Mouse (Mus musculus) C2C12 (cell line): Measurements from ENCODE around the gene Srpx2. TPM values are rescaled to one million over a fixed set of nuclear protein-coding genes. Genes with fewer than 3 reads are reported as not detected.
A peak's percentile ranks its signal among the peaks of the same experiment; 100 is the strongest.

Source experiments
- H3K27me3 ChIP-seq: one replicate; pipeline ENCODE4 v1.6.1; 2011; ENCODE audit not compliant: control insufficient read depth, insufficient read depth, insufficient read length
- H3K36me3 ChIP-seq: one replicate; pipeline ENCODE4 v1.6.1; 2011; ENCODE audit not compliant: control insufficient read depth, insufficient read depth
- H3K4me3 ChIP-seq: one replicate; pipeline ENCODE4 v1.5.1; 2011; ENCODE audit warnings: mild to moderate bottlenecking, control low read depth; ENCODE audit not compliant: poor library complexity, insufficient read depth, severe bottlenecking
- H3K79me2 ChIP-seq: one replicate; pipeline ENCODE4 v1.6.1; 2011; ENCODE audit not compliant: control insufficient read depth, insufficient read depth
- H3K79me3 ChIP-seq: one replicate; pipeline ENCODE4 v1.6.1; 2011; ENCODE audit warnings: low read depth, control low read depth
- H3ac ChIP-seq: one replicate; pipeline ENCODE3; 2011; ENCODE audit warnings: low read depth; ENCODE audit not compliant: control insufficient read depth, insufficient read length
- CEBPB ChIP-seq: IDR thresholded peaks from one replicate; pipeline ENCODE4 v1.6.1; 2011; ENCODE audit warnings: low read depth, mild to moderate bottlenecking, control low read depth, moderate library complexity
- CTCF ChIP-seq: IDR thresholded peaks from one replicate; pipeline ENCODE4 v1.5.1; 2011; ENCODE audit not compliant: control insufficient read depth, insufficient read depth, insufficient read length
- FOSL1 ChIP-seq: IDR thresholded peaks from one replicate; pipeline ENCODE4 v1.8.0; 2011; ENCODE audit warnings: mild to moderate bottlenecking, low read length; ENCODE audit not compliant: poor library complexity, insufficient read depth, severe bottlenecking
- MAX ChIP-seq: IDR thresholded peaks from one replicate; pipeline ENCODE4 v1.6.1; 2011; ENCODE audit warnings: mild to moderate bottlenecking, control low read depth
- MYOD1 ChIP-seq: IDR thresholded peaks from one replicate; pipeline ENCODE4 v1.6.1; 2011; ENCODE audit warnings: low read depth; ENCODE audit not compliant: control insufficient read depth, insufficient read length
- MYOG ChIP-seq: IDR thresholded peaks from one replicate; pipeline ENCODE4 v1.6.1; 2011; ENCODE audit not compliant: control insufficient read depth, insufficient read length; ENCODE audit errors: extremely low read depth
- USF1 ChIP-seq: IDR thresholded peaks from one replicate; pipeline ENCODE4 v1.6.1; 2011; ENCODE audit warnings: low read depth, mild to moderate bottlenecking, control low read depth, moderate library complexity
- polyA plus RNA-seq: library from polyadenylated mRNA; unstranded; fragments of >200 nt; fragmentation: generic; extraction: Trizol; gene quantifications from one replicate; pipeline ENCODE4 v1.2.1, GENCODE M21; 2012; ENCODE audit warnings: missing spikeins

The Srpx2 gene
- polyA plus RNA-seq, 1 experiment = 34.3 TPM

DNA sequence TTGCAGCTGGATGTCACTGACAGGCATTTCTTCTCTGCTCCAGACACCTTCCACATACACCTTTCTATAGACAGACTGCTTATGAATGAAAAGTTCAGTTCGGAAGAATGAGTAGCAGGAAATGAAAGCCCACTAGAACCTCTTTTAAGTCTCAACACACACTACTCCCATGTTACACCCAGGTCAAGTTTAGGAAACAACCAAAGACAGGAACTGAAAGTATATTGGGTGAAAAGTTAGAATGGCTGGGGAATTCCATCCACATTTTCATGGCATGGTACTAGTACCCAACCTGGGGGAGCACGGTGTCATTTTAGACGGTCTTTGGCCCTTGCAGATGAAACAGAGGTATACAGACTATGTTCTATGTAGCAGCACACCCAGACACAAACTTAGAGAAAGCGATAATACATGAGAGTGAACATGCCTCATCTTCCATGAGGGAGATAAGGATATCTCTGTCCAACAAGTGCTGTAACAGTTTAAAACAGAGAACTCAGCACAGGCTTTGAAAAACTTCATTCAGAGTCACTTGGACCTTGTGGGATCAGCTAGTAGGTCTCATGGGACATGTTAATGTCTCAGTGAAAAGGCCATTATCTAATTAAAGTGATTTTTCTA is 28.5 kb downstream of the Srpx2 start:
- no peak overlapping the region for H3ac ChIP-seq
- TF ChIP-seq MYOD1 (no peak), CEBPB (no peak), CTCF (no peak), USF1 (no peak), MYOG (no peak), MAX (no peak), FOSL1 (no peak)
- no peaks in the 10 kb centered on the region for H3K79me3 ChIP-seq
- no peaks in the 10 kb centered on the region for H3K79me2 ChIP-seq
- no peak overlapping the region for H3K4me3 ChIP-seq
- no peaks in the 10 kb centered on the region for H3K27me3 ChIP-seq
- H3K36me3 ChIP-seq = no peaks in the 10 kb centered on the region

- Histone ChIP-seq H3K27me3 (no peaks in the 10 kb centered on the region), H3K79me2 (no peaks in the 10 kb centered on the region), H3ac (no peak overlapping the region), H3K79me3 (no peaks in the 10 kb centered on the region), H3K4me3 (no peak overlapping the region), H3K36me3 (no peaks in the 10 kb centered on the region)
- TF ChIP-seq USF1 (no peak), MYOG (no peak), CEBPB (no peak), MAX (no peak), CTCF (no peak), MYOD1 (no peak), FOSL1 (no peak)
Measured at GRCm38 (mm10) chrX:133939561-133939960, 31.3 kb downstream of the Srpx2 start.

- no peaks in the 10 kb centered on the region for H3K27me3 ChIP-seq
- no peak overlapping the region for H3ac ChIP-seq
- H3K36me3 ChIP-seq = no peaks in the 10 kb centered on the region
- TF ChIP-seq CTCF = peak; percentile 40
- TF ChIP-seq MYOG = no peak
- no peaks in the 10 kb centered on the region for H3K79me3 ChIP-seq
- H3K4me3 ChIP-seq = no peak overlapping the region
- H3K79me2 ChIP-seq = no peaks in the 10 kb centered on the region
Measured at GRCm38 (mm10) chrX:133947427-133947826, 39.2 kb downstream of the Srpx2 start.

DNA sequence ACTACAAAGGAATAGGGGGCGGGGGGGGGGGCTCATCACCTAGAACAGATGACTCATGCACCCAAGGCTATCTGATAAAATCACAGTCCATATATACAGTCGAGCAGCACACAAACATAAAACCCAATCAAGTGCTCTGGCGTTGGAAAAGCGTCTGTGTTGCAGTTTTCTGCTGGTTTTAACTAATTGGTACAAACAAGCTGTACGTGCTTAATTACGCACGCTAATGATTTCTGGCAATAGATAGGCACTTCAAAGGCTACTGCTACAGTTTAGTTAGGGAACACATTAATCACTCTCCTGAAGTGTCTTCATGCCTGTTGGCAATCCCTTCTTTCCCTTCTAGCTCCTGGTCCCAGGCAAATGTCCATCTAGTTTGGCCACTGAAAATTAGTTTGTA is 46.4 kb downstream of the Srpx2 start:
- Histone ChIP-seq H3K79me3 (no peaks in the 10 kb centered on the region), H3K36me3 (no peaks in the 10 kb centered on the region), H3K4me3 (no peak overlapping the region), H3K27me3 (no peaks in the 10 kb centered on the region), H3ac (no peak overlapping the region), H3K79me2 (no peaks in the 10 kb centered on the region)
- no peak for TF ChIP-seq MAX
- TF ChIP-seq FOSL1 = no peak
- no peak for TF ChIP-seq MYOD1
- TF ChIP-seq USF1 = no peak
- no peak for TF ChIP-seq CEBPB
- no peak for TF ChIP-seq CTCF
- no peak for TF ChIP-seq MYOG

DNA sequence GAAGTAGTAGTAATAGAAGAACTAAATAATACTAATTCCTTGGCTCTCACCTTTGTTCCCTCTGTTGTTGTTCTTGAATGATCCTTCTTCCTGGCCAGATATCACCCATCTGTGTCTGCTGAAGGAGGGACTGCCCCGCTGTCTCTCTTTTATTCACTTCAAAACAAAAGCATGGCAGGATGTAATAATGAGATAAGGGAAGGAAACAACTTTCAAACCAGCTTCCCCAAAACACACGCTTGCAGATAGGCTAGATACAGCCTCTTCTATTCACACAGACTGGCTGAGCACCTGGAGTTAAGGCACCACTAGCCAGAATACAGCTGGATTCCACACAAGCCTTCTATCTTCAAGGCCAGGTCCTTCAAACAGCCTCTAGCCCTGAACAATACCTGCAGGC is 52.4 kb downstream of the Srpx2 start:
- no peak for TF ChIP-seq MYOD1
- no peak for TF ChIP-seq FOSL1
- H3K4me3 ChIP-seq = no peak overlapping the region

DNA sequence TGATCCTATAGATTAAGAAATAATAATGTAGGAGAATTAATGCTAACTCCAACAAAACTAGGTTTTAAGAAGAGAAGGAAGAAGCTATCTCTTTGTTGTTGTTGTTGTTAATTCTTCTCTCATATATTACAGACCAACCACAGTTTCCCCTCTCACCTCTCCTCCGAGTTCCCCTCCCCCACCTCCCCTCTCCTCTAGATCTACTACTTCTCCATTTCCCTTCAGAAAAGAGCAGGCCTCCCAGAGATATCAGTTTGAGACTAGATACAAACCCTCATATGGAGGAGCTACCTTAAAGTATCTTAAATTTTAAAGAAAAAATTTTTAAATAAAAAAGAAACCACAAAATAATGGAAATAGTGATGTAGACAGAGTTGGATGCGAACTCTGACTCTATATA is 56.4 kb downstream of the Srpx2 start:
- Histone ChIP-seq H3K36me3 (no peaks in the 10 kb centered on the region), H3K79me2 (no peaks in the 10 kb centered on the region), H3ac (no peak overlapping the region), H3K27me3 (peaks cover 3% of the 10 kb centered on the region), H3K79me3 (no peaks in the 10 kb centered on the region), H3K4me3 (no peak overlapping the region)
- TF ChIP-seq MYOD1 = no peak
- no peak for TF ChIP-seq MYOG
- TF ChIP-seq CEBPB = no peak
- no peak for TF ChIP-seq FOSL1
- no peak for TF ChIP-seq MAX
- no peak for TF ChIP-seq USF1
- TF ChIP-seq CTCF = no peak

More for the DNA sequence above, 52.4 kb downstream of the Srpx2 start:
- Histone ChIP-seq H3K79me2 (no peaks in the 10 kb centered on the region), H3K27me3 (no peaks in the 10 kb centered on the region), H3ac (no peak overlapping the region), H3K79me3 (no peaks in the 10 kb centered on the region), H3K36me3 (no peaks in the 10 kb centered on the region)
